Mouse (Mus musculus) spleen, postnatal 36 days (tissue): Measurements from ENCODE around the gene Alkbh1.

ENCODE experiments used
- DNase-seq, 2 experiments: peaks; one replicate each; pipeline ENCODE4 v3.0.0; 2022; ENCODE audit warnings: low spot score in 2 of 2, mixed read lengths in 1 of 2

The Alkbh1 gene

DNA sequence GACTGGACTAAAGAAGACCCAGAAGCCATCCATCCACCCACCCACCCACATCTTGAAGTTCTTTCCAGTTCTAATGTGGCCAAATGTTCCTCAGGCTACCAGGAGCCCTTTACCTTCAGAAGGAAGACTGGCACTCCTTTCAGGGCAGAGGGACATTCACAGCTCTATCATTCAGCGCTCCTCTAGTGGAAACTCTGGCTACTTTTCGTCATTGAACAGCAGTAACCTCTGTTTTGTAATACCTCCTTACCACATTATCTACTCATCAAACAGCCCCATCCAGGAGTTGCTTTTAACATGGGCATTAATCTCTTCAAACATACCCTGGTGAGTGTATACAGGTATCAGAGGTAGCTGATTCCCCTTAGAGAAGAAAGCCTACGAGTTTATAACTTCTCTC, 58.8 kb downstream of the Alkbh1 start:
- DNase-seq = no peak

DNA sequence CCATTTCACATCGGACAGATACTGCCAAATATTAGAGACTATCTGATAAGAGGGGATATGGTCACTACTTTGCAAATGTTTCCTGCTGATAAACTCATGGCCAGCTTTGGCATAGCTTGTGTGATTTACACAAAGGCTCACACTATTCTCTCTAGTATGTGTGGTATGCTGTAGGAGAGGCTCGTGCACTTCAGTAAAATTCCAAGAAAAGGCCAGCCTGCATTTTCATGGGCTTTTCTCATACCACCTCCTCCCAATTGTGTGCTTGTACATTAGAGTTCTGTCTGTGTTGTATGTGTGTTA, 62.5 kb downstream of the Alkbh1 start:
- DNase-seq = no peak

DNA sequence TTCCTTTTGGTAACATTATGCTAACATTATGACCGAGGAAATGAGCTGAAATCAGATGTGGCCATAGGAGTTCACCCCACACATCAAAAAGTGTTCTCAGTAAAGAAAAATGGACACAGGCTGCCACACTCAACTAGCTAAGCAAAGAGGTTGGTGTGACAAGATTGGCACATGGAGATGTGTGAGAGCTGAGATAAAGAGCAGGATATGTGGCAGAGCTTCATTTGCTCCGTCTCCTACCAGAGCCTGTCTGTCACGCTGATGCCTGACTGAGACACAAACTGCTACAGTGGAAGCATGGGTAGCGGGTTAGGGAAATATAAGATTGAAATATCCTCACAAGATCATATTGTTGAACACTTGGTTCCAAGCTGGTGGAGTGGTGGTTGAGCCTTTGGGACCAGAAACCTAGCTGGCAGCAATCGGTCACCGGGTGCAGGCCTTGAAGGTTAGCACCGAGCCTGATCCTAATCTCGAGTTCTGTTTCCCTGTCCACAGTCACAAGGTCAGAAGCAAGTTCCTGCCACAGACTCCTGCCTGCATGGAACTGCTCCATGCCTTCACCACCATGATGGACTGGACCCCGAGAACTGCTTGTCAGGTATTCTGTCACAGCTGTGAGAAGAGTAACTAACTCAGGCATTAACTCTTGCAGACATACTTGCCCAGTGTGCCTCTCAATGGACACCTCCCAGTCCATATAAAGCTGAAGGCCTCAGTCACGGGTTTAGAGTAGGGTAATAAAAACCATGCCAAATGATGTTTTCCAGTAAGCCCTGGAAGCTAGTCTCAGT, 63.0 kb downstream of the Alkbh1 start:
- DNase-seq = no peak

DNA sequence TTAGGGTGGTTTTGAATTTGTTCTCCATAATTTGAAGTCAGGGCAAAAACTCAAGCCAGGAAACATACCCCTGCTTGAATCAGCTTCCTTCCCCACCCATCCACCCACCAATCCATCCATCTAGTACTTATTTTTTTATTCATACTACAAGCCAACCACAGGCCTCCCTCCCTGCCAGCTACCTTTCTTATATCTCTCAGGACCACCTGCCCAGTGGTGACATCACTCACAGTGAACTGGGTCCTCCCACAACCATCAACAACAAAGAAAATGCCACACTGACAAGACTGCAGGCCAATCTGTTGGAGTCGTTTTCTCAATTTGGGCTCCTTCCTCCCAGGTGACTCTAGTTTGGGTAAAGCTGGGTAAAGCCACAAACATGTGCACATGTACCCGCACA, 64.3 kb downstream of the Alkbh1 start:
- no peak for DNase-seq
